Mouse (Mus musculus) neutrophil, adult 65 days (primary cell): ENCODE measurements around the gene Mup11. TPM values are rescaled to one million over a fixed set of nuclear protein-coding genes. Genes with fewer than 3 reads are reported as not detected.

Experiments
- total RNA-seq: library from RNA; stranded (reverse); gene quantifications from 2 replicates; pipeline ENCODE4 v1.2.4, GENCODE M21; 2023

Gene Mup11
- not detected in 2 replicates for total RNA-seq

DNA sequence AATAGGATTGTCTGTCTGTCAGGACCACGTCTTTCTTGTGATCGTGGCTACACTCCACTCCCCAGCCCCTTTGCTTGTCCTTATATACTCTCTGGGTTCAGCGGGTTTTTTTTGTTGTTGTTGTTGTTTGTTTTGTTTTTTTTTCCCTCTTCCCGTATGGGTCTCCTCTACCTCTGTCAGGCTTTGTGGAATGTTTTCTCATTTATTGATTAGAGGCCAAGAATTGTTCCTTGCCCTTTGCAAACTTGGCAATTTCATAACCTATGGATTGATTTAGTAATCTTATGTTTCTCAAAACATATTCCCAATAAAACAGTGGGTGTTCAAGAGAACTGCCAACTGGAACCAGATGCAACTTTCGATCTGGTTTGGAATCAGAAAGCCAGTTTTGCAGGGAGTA lies at the start of gene Mup11:
Mup11 (minus strand) TSS at position 101 of the 400 bp plus-strand sequence.

Other genes starting within 250 kb of the Mup11 start
- not detected in 2 replicates for gene Mup9, start 240.5 kb downstream of the Mup11 start, total RNA-seq
- not detected in 2 replicates for gene Mup1, start 160.5 kb downstream of the Mup11 start, total RNA-seq
- gene Mup10, start 80.2 kb downstream of the Mup11 start, total RNA-seq: not detected in 2 replicates
- not detected in 2 replicates for gene Mup12, start 78.9 kb upstream of the Mup11 start, total RNA-seq
- not detected in 2 replicates for gene Mup22, start 159.1 kb upstream of the Mup11 start, total RNA-seq